Mouse (Mus musculus) C2C12 (cell line): ENCODE data around the gene Dab2.

ENCODE experiments used
- CTCF ChIP-seq: IDR thresholded peaks from one replicate; pipeline ENCODE4 v1.5.1; 2011; ENCODE audit not compliant: control insufficient read depth, insufficient read depth, insufficient read length
- FOSL1 ChIP-seq: IDR thresholded peaks from one replicate; pipeline ENCODE4 v1.8.0; 2011; ENCODE audit warnings: mild to moderate bottlenecking, low read length; ENCODE audit not compliant: poor library complexity, insufficient read depth, severe bottlenecking
- MAX ChIP-seq: IDR thresholded peaks from one replicate; pipeline ENCODE4 v1.6.1; 2011; ENCODE audit warnings: mild to moderate bottlenecking, control low read depth
- MYOD1 ChIP-seq: IDR thresholded peaks from one replicate; pipeline ENCODE4 v1.6.1; 2011; ENCODE audit warnings: low read depth; ENCODE audit not compliant: control insufficient read depth, insufficient read length
- MYOG ChIP-seq: IDR thresholded peaks from one replicate; pipeline ENCODE4 v1.6.1; 2011; ENCODE audit not compliant: control insufficient read depth, insufficient read length; ENCODE audit errors: extremely low read depth
- USF1 ChIP-seq: IDR thresholded peaks from one replicate; pipeline ENCODE4 v1.6.1; 2011; ENCODE audit warnings: low read depth, mild to moderate bottlenecking, control low read depth, moderate library complexity

DNA sequence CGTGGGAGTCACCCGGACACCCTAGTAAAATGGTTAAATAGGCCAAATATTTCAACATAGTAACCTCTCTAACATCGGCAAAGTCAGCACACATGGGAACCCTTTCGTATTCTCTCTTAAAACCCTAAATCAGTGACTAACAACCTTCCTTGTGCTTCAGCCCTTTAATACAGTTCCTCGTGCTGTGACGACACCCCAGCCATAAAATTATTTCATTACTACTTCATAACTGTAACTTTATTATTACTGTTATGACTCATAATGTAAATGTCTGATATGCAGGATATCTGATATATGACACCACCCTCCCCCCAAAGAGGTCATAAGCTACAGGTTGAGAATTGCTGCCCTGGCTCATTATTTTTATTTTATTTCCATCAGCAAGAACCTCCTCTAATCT is 19.8 kb downstream of the Dab2 start:
- TF ChIP-seq USF1 (no peak), FOSL1 (no peak), MYOG (no peak), CTCF (no peak), MAX (no peak), MYOD1 (no peak)
